ENCODE assay signal across 22 mouse cellular contexts in the genomic region with DNA sequence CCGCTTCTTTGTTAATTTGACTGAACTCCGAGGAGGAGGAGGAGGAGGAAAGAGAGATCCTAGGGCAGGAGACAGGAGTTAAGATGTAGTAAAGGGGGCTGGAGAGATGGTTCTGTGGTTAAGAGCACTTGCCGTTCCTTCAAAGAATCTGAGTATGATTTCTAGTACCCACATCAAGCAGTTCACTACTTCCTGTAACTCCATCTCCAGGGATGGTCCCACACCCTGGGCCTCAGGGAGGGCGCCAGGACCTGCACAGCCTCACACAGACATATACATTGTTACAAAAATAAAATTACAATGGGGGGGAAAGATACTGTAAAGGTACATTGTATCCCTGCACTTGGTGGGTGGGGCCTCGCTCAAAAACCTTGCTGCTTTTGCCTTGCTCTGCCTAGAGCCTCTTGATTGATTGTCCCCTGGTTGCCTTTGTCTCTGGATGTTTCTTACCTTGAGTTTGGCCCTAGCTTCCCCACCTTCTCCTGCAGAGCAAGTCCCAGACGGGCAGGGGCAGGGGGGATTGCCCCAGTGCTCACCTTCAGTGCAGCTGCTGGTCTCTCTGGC. TPM values are rescaled to one million over a fixed set of nuclear protein-coding genes. Genes with fewer than 3 reads are reported as not detected.
DNase-seq lines count a peak whose midpoint lies in the region; ATAC-seq and TF ChIP-seq lines count a peak whose summit lies in the region.
"Had no signal": no experiment of that assay in that cellular context is flagged by ENCODE, and none has a peak within 500 bp of the region (broad histone marks: within the 10 kb centered on the region; RNA-seq: fewer than 3 reads in every experiment).

No protein-coding gene starts in this region.

- peaks cover 74% of the 10 kb centered on the region for H3K4me1 ChIP-seq in E14TG2a.4 (replicated peaks; ENCODE audit: low read depth, low read length)
- H3K4me1 ChIP-seq in forebrain, embryonic 15.5 days: peaks cover 40% of the 10 kb centered on the region
- H3K4me1 ChIP-seq in midbrain, embryonic 15.5 days: peaks cover 37% of the 10 kb centered on the region

- no peak for TF ChIP-seq CTCF in E14TG2a.4 (conservative IDR thresholded peaks at IDR 0.05; ENCODE audit: low read length)

- no peak overlapping the region for H3K4me2 ChIP-seq in forebrain, embryonic 15.5 days (replicated peaks)
- H3K4me2 ChIP-seq in midbrain, embryonic 15.5 days: no peak overlapping the region
- H3K4me2 ChIP-seq: forebrain, embryonic 13.5 days; hindbrain, embryonic 13.5 days had no signal

- no peak overlapping the region for H3K9ac ChIP-seq in forebrain, embryonic 15.5 days (replicated peaks)
- no peak overlapping the region for H3K9ac ChIP-seq in midbrain, embryonic 15.5 days
- H3K9ac ChIP-seq: forebrain, embryonic 13.5 days; hindbrain, embryonic 13.5 days had no signal

- peaks cover 57% of the 10 kb centered on the region for H3K36me3 ChIP-seq in E14TG2a.4 (ENCODE audit: insufficient read depth, low read length)
- H3K36me3 ChIP-seq in forebrain, embryonic 15.5 days: no peaks in the 10 kb centered on the region
- no peaks in the 10 kb centered on the region for H3K36me3 ChIP-seq in midbrain, embryonic 15.5 days (replicated peaks)
- H3K36me3 ChIP-seq: hindbrain, embryonic 13.5 days had no signal

- ATAC-seq in activated CD4-positive, CD25-positive, alpha-beta regulatory T cell, adult 4 months: peak; percentile 22
- ATAC-seq in forebrain, embryonic 15.5 days (replicated peaks): no peak
- no peak for ATAC-seq in midbrain, embryonic 15.5 days (replicated peaks)
- ATAC-seq: forebrain, embryonic 13.5 days; hindbrain, postnatal 0 days; intestine, embryonic 16.5 days had no signal

- H3K27me3 ChIP-seq in E14TG2a.4 (ENCODE audit: insufficient read depth, low read length): no peaks in the 10 kb centered on the region
- H3K27me3 ChIP-seq in forebrain, embryonic 15.5 days: peaks cover 25% of the 10 kb centered on the region
- peaks cover 31% of the 10 kb centered on the region for H3K27me3 ChIP-seq in midbrain, embryonic 15.5 days (replicated peaks)

- DNase-seq in CD4-positive, CD25-positive, alpha-beta regulatory T cell, adult 2 months (ENCODE audit: low read depth, low spot score): peak; percentile 53
- DNase-seq in right cerebral cortex, postnatal 25 days: no peak
- DNase-seq: adrenal gland, adult 2 months; adrenal gland, postnatal 25 days; cerebellum, adult 18-20 months; cerebellum, adult 9-11 months; gastrocnemius, adult 2 months; gastrocnemius, postnatal 36 days; heart, adult 11 months; heart, postnatal 10 days; heart, postnatal 4 days had no signal

- no peak overlapping the region for H3K27ac ChIP-seq in forebrain, embryonic 15.5 days (replicated peaks)
- H3K27ac ChIP-seq in midbrain, embryonic 15.5 days: no peak overlapping the region
- H3K27ac ChIP-seq: embryonic facial prominence, embryonic 10.5 days; forebrain, embryonic 13.5 days; gastrocnemius, adult 2 months; hindbrain, embryonic 13.5 days; hindbrain, postnatal 0 days had no signal

- H3K9me3 ChIP-seq in E14TG2a.4 (ENCODE audit: low read length): no peaks in the 10 kb centered on the region
- H3K9me3 ChIP-seq in forebrain, embryonic 15.5 days: no peaks in the 10 kb centered on the region
- no peaks in the 10 kb centered on the region for H3K9me3 ChIP-seq in midbrain, embryonic 15.5 days
- H3K9me3 ChIP-seq: embryonic facial prominence, embryonic 10.5 days; forebrain, embryonic 13.5 days; hindbrain, embryonic 13.5 days had no signal

- 89% methylated on average over 6 of the region's 6 CpGs for WGBS in forebrain, embryonic 15.5 days
- WGBS in midbrain, embryonic 15.5 days: 85% methylated on average over 6 of the region's 6 CpGs

- H3K4me3 ChIP-seq in E14TG2a.4 (replicated peaks; ENCODE audit: low read length): peak overlapping the region; percentile 75
- H3K4me3 ChIP-seq in forebrain, embryonic 15.5 days: no peak overlapping the region
- no peak overlapping the region for H3K4me3 ChIP-seq in midbrain, embryonic 15.5 days
- H3K4me3 ChIP-seq: embryonic facial prominence, embryonic 10.5 days; forebrain, embryonic 13.5 days; gastrocnemius, adult 2 months; hindbrain, embryonic 13.5 days had no signal

RNA-seq across cellular contexts. Expression of gene Gli1, which starts 4.2 kb away (rescaled TPM):
- under 1 TPM; 0.15 to 0.75 TPM for polyA plus RNA-seq in activated CD4-positive, CD25-positive, alpha-beta regulatory T cell, adult 4 months (2017; shearing (Covaris generic))
- 1.2 and 1.5 TPM in 2 replicates for polyA plus RNA-seq in forebrain, embryonic 15.5 days (2015; fragmentation: Nextera tagmentation; extraction: Ambion mirVana)
- polyA plus RNA-seq in midbrain, embryonic 15.5 days (2015; fragmentation: Nextera tagmentation; extraction: Ambion mirVana): 1.1 and 1.5 TPM in 2 replicates

RNA-seq across cellular contexts. Expression of gene Arhgap9, which starts 15.9 kb away (rescaled TPM):
- polyA plus RNA-seq in activated CD4-positive, CD25-positive, alpha-beta regulatory T cell, adult 4 months (2017; shearing (Covaris generic)): 100 to 1,000 TPM; 125 TPM
- 0.62 and 1.1 TPM in 2 replicates for polyA plus RNA-seq in forebrain, embryonic 15.5 days (2015; fragmentation: Nextera tagmentation; extraction: Ambion mirVana)
- polyA plus RNA-seq in midbrain, embryonic 15.5 days (2015; fragmentation: Nextera tagmentation; extraction: Ambion mirVana): 0.87 and 0.99 TPM in 2 replicates

RNA-seq across cellular contexts. Expression of gene Inhbe, which starts 16.6 kb away (rescaled TPM):
- polyA plus RNA-seq in activated CD4-positive, CD25-positive, alpha-beta regulatory T cell, adult 4 months (2017; shearing (Covaris generic)): under 1 TPM in 1 of 2 experiments, not detected in 1; 0.07 TPM
- 0.04 TPM in 1 of 2 replicates, not detected in the other for polyA plus RNA-seq in forebrain, embryonic 15.5 days (2015; fragmentation: Nextera tagmentation; extraction: Ambion mirVana)
- 0.04 and 0.06 TPM in 2 replicates for polyA plus RNA-seq in midbrain, embryonic 15.5 days (2015; fragmentation: Nextera tagmentation; extraction: Ambion mirVana)
- polyA plus RNA-seq: embryonic facial prominence, embryonic 10.5 days; embryonic facial prominence, embryonic 14.5 days; heart, embryonic 14.5 days; hindbrain, embryonic 13.5 days; hindbrain, postnatal 0 days; intestine, embryonic 16.5 days had no signal

RNA-seq across cellular contexts. Expression of gene Mars, which starts 26.0 kb away (rescaled TPM):
- polyA plus RNA-seq in activated CD4-positive, CD25-positive, alpha-beta regulatory T cell, adult 4 months (2017; shearing (Covaris generic)): 10 to 100 TPM; 21.6 to 21.9 TPM
- 130 and 137 TPM in 2 replicates for polyA plus RNA-seq in forebrain, embryonic 15.5 days (2015; fragmentation: Nextera tagmentation; extraction: Ambion mirVana)
- 121 and 123 TPM in 2 replicates for polyA plus RNA-seq in midbrain, embryonic 15.5 days (2015; fragmentation: Nextera tagmentation; extraction: Ambion mirVana)

RNA-seq across cellular contexts. Expression of gene Inhbc, which starts 32.6 kb away (rescaled TPM):
- polyA plus RNA-seq in activated CD4-positive, CD25-positive, alpha-beta regulatory T cell, adult 4 months (2017; shearing (Covaris generic)): not detected
- not detected in 2 replicates for polyA plus RNA-seq in forebrain, embryonic 15.5 days (2015; fragmentation: Nextera tagmentation; extraction: Ambion mirVana)
- not detected in 2 replicates for polyA plus RNA-seq in midbrain, embryonic 15.5 days (2015; fragmentation: Nextera tagmentation; extraction: Ambion mirVana)
- polyA plus RNA-seq: embryonic facial prominence, embryonic 14.5 days; forebrain, embryonic 13.5 days; heart, embryonic 14.5 days; hindbrain, postnatal 0 days; intestine, embryonic 16.5 days had no signal

Comparison
In these comparisons a context has a peak if more than half of its experiments do, and no peak if none do; other contexts are left out.
1. RNA of gene Arhgap9, which starts 15.9 kb away (polyA plus RNA-seq): 125 TPM in activated CD4-positive, CD25-positive, alpha-beta regulatory T cell, adult 4 months; 0.87 to 0.99 TPM in midbrain, embryonic 15.5 days and 0.62 to 1.1 TPM in forebrain, embryonic 15.5 days; every median in the first group is over 10 times any median in the second.